Mouse (Mus musculus): ENCODE data around the gene Enc1. TPM values are rescaled to one million over a fixed set of nuclear protein-coding genes. Genes with fewer than 3 reads are reported as not detected.

The Enc1 gene
- total and polyA plus RNA-seq, 3 experiments, result 3.7 to 7.0 (median 6.4) TPM

DNA sequence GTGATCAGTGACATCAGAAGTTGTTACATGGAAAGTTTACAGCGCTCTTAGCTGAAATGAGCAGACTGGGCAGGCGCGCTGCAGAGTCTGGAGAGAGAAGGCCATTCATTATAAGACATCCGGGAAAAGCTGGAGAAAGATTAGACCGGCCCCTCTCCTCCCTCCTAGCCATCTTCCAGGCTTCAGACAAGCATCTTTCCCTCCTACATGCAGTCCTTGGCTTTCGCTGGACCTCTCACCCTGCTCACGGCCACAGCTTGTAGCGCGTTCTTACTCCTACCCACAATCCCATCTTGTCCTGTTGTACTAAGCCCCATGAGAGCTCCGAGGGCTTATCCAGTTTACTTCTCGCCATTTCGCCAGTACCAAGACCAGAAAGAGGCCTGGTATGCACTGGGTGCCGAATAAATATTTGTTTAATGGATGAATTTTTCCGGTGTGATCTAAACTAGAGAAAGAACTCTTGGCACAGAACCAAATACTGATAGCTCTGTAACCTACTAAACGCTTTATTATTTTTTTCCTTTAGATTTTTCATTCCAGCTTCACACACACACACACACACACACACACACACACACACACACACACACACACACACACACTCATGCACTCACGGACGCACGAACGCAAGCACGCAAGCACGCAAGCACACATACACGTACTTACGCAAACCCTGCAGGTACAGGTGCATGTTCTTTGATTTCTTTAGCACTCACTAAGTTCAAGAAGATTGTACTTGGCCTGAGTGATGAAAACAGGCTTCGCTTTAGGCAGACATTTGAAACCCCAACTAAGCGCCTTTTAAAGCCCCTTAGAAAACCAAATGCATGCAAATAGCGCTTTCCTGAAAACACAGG is 41.4 kb downstream of the Enc1 start:
- TF ChIP-seq SIN3A (IDR thresholded peaks at IDR 0.05; ENCODE audit: low read length), result no peak
- no peak for TF ChIP-seq TCF12 (IDR thresholded peaks at IDR 0.05; ENCODE audit: low read depth, low read length)
- TF ChIP-seq MEF2A (IDR thresholded peaks at IDR 0.05; ENCODE audit: borderline replicate concordance, low read depth, low read length), result no peak
- TF ChIP-seq HCFC1 (IDR thresholded peaks at IDR 0.05; ENCODE audit: low read depth, low read length), result no peak
- Histone ChIP-seq H3K4me2 (ENCODE audit: insufficient read depth, low read depth, poor library complexity, severe bottlenecking) (no peak overlapping the region; the same call in 1 of the 2 replicates), H3K4me1 (ENCODE audit: control insufficient read depth in 1 of 2, insufficient read depth in 2 of 2) (no peaks in the 10 kb centered on the region; a peak in 1 of 4 replicates), H3K9ac (ENCODE audit: insufficient read depth, low read depth) (no peak overlapping the region), H3K36me3 (replicated peaks in 1 of 2; ENCODE audit: control insufficient read depth in 1 of 2, insufficient read depth in 1 of 2, low read length in 1 of 2) (no peaks in the 10 kb centered on the region), H3K27me3 (replicated peaks) (no peaks in the 10 kb centered on the region), H3K9me3 (replicated peaks; ENCODE audit: low read length) (peaks cover 4% of the 10 kb centered on the region), H3K4me3 (replicated peaks in 1 of 3; ENCODE audit: low read depth in 2 of 3, low read length in 2 of 3, poor library complexity in 1 of 3) (no peak overlapping the region), H3K27ac (ENCODE audit: insufficient read depth, low read depth) (no peak overlapping the region), H3K79me2 (replicated peaks; ENCODE audit: control insufficient read depth, extremely low read depth, insufficient read depth, poor library complexity, severe bottlenecking) (no peaks in the 10 kb centered on the region)
- dilution Hi-C loops (cut with MboI; ENCODE audit: extremely low pct_ligation_motif_present, extremely low pct_unique_long_range_greater_than_20kb, low sequenced_read_pairs) (no loop called here), in situ Hi-C loops (cut with MboI; ENCODE audit: low pct_ligation_motif_present, low pct_unique_long_range_greater_than_20kb, low sequenced_read_pairs) (no loop called here)
- no peak for DNase-seq (ENCODE audit: extremely low read depth)

DNA sequence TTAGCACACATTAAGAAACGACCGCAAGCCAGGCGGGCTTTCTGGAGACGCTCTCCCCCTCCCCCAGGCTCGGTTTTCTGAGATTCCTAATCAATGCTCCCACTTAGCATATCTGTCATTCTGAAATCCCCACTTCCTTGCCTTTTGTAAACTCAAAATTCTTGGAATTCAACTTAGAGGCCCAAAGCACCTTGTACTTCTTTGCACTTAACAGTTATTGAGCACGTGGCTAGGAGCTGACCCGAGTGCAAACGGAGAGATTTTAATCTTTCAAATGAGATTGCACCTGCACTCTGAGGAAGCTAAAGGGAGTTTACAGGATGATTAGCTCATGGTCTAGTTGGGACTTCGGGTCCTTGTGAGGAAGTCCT is 42.0 kb downstream of the Enc1 start:
- TF ChIP-seq IRF4 (IDR thresholded peaks at IDR 0.05; ENCODE audit: low read depth, low read length), result no peak
- no peak for TF ChIP-seq TBP (conservative IDR thresholded peaks at IDR 0.05; ENCODE audit: low read depth, low read length)
- no peak for TF ChIP-seq MEF2A (IDR thresholded peaks at IDR 0.05; ENCODE audit: borderline replicate concordance, low read depth, low read length)
- TF ChIP-seq MYC (IDR thresholded peaks at IDR 0.05; ENCODE audit: low read depth, low read length), result no peak
- no peak for TF ChIP-seq ZNF384 (IDR thresholded peaks at IDR 0.05; ENCODE audit: low read depth, low read length)
- no peak for TF ChIP-seq RAD21 (IDR thresholded peaks at IDR 0.05; ENCODE audit: low read depth, low read length)
- no peak for TF ChIP-seq TCF12 (IDR thresholded peaks at IDR 0.05; ENCODE audit: low read depth, low read length)
- no peak for TF ChIP-seq MAX (IDR thresholded peaks at IDR 0.05; ENCODE audit: low read length)
- no peak for TF ChIP-seq ELF1 (IDR thresholded peaks at IDR 0.05; ENCODE audit: low read depth, low read length)
- TF ChIP-seq USF2 (conservative IDR thresholded peaks at IDR 0.05; ENCODE audit: low read depth, low read length), result no peak
- no peak for TF ChIP-seq ZMIZ1 (IDR thresholded peaks at IDR 0.05; ENCODE audit: low read depth, low read length)
- no peak for TF ChIP-seq SMC3 (IDR thresholded peaks at IDR 0.05; ENCODE audit: low read depth, low read length)
- no peak for TF ChIP-seq MAZ (IDR thresholded peaks at IDR 0.05; ENCODE audit: low read depth, low read length)
- no peak for TF ChIP-seq NRF1 (IDR thresholded peaks at IDR 0.05; ENCODE audit: low read depth, low read length)
- no peak overlapping the region for H3K27ac ChIP-seq (ENCODE audit: insufficient read depth, low read depth)
- peaks cover 4% of the 10 kb centered on the region for H3K9me3 ChIP-seq (replicated peaks; ENCODE audit: low read length)
- H3K4me2 ChIP-seq (ENCODE audit: insufficient read depth, low read depth, poor library complexity, severe bottlenecking), result no peak overlapping the region; the same call in 1 of the 2 replicates
- no peaks in the 10 kb centered on the region for H3K27me3 ChIP-seq (replicated peaks)
- DNase-seq (ENCODE audit: extremely low read depth), result no peak
- in situ Hi-C loops (cut with MboI; ENCODE audit: low pct_ligation_motif_present, low pct_unique_long_range_greater_than_20kb, low sequenced_read_pairs), result no loop called here
- H3K4me1 ChIP-seq (ENCODE audit: control insufficient read depth in 1 of 2, insufficient read depth in 2 of 2), result no peaks in the 10 kb centered on the region; a peak in 1 of 4 replicates
- no peaks in the 10 kb centered on the region for H3K79me2 ChIP-seq (replicated peaks; ENCODE audit: control insufficient read depth, extremely low read depth, insufficient read depth, poor library complexity, severe bottlenecking)
- no peak overlapping the region for H3K9ac ChIP-seq (ENCODE audit: insufficient read depth, low read depth)
- no peaks in the 10 kb centered on the region for H3K36me3 ChIP-seq (replicated peaks in 1 of 2; ENCODE audit: control insufficient read depth in 1 of 2, insufficient read depth in 1 of 2, low read length in 1 of 2)
- dilution Hi-C loops (cut with MboI; ENCODE audit: extremely low pct_ligation_motif_present, extremely low pct_unique_long_range_greater_than_20kb, low sequenced_read_pairs), result no loop called here
- H3K4me3 ChIP-seq (replicated peaks in 1 of 3; ENCODE audit: low read depth in 2 of 3, low read length in 2 of 3, poor library complexity in 1 of 3), result no peak overlapping the region

Data from CH12.LX (cell line).